Mouse (Mus musculus): ENCODE data around the gene Gmds.

The Gmds gene

DNA sequence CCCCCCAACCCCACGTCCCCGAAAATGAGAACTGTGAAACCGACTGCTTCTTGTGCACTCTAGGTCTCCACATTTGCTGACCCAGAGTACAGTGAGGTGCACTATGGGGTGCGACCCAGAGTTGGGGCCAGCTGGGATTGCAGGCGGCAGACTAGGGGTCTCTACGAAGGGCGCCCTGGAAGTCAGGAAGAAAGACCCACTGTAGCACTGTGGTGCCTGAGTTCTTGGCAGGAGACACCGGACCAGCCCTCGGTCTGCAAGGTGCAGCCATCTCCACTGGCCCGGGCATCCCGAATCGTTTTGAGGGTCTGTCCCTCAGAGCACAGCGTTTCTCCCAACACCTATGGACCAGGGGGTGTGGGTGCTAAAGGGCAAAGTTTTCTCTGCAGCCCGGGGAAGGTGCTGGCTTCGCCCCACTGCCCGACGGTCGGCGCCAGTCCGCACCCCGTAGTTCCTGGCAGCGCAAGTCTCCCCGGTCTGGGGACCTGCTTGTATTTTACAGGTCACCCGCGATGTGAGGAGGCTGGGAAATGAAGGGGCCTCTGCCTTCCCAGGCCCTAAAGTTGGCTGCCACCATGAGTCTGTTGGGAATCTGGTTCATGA lies 536.7 kb downstream of the Gmds start:
- in situ Hi-C loops (cut with MboI, MseI): loop anchor here in 1 of 2 experiments (5.0 kb wide), 1 partner anchor 155 kb away; no protein-coding TSS in a partner anchor

DNA sequence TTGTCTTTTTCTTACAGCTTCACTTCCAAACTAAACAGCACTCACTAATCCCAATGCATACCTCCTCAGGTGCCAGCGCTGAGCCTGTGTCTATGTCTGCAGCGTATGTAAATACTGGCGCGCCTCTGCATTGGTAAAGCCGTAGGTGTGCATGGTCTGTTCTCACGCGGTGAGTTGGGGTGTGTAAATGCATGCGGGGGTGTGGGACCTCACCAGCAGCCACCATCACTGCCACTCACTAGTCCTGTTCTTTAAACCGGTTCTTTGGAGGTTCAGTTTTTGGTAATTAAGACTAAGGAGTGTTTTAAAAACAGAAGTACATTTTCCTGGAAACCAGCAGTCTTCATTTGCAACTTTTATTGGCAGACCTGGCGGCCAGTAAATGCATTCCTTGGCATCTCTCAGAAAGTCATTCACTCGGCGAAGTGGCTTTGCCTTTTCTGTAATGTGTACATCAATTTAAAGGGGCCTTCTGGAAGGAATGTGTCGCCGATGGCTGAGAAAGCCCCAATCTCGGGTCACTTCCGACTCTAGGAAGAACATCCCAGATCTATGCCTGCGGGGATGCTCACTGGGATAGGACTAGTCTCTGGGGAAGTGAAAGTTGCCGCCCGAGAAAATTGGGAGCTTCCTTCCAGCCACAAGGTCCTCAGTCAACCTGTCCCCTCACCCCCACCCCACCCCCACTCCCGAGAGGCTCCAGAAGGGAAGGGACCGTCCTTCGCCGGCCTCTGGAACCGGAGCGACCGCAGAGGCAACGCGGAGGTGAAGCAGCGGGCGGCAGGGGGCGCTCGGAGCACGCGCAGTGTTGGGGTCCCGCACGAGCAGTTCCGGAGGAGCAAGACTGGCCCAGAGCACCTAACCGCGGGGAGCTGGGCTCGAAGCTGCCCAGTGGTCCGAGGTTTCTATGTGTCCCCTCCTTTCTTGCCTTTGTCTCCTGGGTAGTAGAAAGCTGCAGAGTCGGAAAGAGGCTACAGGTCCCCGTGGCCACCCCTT lies 537.7 kb downstream of the Gmds start:
- in situ Hi-C loops (cut with MboI, MseI): loop anchor here in 1 of 2 experiments (5.0 kb wide), 1 partner anchor 156 kb away; no protein-coding TSS in a partner anchor

DNA sequence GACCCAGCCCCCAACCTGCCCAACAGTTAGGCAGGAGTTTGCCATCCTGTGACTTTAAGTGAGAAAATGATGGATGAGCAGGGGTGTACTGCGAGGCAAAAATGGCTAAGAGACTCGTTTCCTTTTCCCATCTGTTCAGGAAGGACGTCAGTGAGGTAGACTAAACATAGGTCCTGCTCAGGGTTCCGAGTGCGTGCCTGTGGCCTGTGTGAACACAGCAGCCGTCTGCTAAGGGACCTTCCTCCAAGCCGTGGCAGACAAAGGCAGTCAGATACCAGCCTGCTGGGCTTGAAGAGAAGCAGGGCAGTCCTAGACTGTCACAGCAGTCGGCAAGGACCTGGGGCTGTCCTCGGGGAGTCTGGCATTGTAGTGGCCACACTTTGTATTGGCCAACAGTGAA lies 540.5 kb downstream of the Gmds start:
- in situ Hi-C loops (cut with MboI, MseI): loop anchor here (5.0 to 10.0 kb wide), 6 partner anchors 164 to 874 kb away; no protein-coding TSS in a partner anchor

DNA sequence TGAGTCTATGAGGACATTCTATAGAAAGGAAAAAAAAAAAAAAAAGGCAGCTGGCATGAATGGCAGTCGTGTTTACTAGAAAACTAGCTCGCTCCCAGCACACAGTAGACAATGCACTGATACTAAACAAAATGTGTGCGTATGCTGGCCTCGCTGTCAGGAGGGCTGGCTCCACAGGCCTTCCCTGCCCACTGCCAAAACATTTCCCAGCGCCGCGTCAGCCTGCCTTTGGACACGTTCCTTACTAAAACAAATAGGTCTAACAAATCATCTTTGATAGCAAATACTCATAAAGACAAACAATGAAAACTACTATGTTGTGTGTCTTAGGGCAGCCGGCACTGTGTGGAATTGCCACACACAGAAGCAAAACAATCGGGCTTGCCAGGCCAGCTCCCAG lies 541.2 kb downstream of the Gmds start:
- in situ Hi-C loops (cut with MboI, MseI): loop anchor here (5.0 to 10.0 kb wide), 6 partner anchors 165 to 875 kb away; no protein-coding TSS in a partner anchor

DNA sequence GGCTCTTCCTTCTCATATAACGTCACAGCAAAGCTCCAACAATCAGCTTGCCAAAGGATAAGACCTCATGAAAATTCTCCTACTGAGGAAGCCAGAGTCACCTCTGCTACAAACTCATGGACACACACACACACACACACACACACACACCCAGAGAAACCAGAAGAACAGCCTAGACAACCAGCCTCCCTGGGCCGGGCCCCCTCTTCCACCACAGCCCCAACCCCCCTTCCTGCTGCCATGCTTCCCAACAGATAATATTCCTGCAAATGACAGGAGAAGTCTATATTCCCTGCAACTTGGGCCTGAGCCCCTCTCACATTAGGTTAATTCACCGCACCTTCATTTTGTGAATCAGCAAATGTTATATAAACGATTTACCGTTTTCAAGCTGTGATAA lies 545.4 kb downstream of the Gmds start:
- in situ Hi-C loops (cut with MboI, MseI): loop anchor here in 1 of 2 experiments (5.0 to 10.0 kb wide), 3 partner anchors 332 to 889 kb away; no protein-coding TSS in a partner anchor

DNA sequence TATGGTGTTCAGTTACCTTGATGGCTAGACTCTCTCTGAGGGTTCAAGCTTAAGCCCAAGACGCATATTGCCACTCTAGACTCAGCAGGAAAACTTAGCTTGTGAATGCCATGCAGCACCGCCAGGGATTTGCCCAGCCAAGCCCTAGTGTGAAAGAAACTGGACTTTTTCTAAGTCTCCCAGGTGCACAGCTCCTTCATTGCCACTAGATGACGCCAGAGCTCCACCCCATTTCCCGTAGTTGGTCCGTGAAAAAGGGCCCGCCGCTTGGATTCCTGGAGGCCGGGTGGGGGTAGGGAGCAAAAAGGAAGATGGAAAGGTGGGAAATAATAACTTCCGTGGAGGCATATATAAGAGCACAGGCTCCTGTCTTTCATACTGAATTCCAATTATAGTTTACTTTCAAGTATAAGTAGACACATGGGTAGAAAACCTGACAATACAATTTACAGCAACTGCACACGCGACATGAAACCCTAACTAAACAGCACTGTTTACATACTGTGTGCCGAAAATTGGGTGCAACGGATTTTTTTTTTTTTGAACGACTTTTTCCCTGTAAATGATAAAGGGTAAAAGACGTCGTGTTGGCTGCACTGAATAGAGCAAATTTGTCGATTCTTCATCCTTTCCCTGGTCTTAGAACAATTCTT lies 545.9 kb downstream of the Gmds start:
- in situ Hi-C loops (cut with MboI, MseI): loop anchor here in 1 of 2 experiments (5.0 to 10.0 kb wide), 3 partner anchors 332 to 890 kb away; no protein-coding TSS in a partner anchor

DNA sequence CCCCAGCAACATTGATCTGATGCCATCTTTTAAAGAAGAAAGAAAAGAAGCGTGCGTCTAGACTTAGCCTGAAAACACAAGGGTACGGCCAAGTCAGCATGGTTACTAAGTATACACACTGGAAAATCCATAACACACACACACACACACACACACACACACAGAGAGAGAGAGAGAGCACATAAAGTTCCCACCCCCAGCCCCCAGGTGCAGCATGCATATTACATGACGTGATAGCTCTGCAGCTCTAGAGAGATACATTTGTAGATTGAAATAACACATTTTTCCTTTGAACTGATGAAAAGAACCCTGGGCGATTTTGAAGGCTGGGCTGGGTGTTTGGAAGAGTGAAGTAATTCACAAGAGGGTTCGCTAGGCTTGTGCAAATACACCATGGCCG lies 553.8 kb downstream of the Gmds start:
- in situ Hi-C loops (cut with MboI, MseI): no loop called here

DNA sequence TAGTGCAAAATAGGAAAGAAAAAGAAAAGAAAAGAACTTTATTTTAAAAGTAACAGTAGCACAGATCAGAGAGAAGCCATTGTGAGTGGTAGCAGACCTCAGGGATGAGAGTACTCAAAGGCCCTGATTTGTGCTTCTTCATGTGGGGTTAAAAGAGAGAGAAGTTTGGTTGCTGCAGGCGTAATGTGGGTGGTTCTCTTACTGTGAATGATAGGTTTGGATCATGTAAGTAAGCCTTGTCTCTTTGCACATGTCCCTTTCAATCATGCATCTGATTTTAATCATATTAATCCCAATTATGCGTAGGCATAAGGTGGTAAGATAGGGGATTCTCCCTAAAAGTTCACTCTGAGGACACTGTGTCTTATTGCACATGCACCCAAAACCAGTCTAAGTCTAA lies 556.5 kb downstream of the Gmds start:
- in situ Hi-C loops (cut with MboI, MseI): no loop called here

DNA sequence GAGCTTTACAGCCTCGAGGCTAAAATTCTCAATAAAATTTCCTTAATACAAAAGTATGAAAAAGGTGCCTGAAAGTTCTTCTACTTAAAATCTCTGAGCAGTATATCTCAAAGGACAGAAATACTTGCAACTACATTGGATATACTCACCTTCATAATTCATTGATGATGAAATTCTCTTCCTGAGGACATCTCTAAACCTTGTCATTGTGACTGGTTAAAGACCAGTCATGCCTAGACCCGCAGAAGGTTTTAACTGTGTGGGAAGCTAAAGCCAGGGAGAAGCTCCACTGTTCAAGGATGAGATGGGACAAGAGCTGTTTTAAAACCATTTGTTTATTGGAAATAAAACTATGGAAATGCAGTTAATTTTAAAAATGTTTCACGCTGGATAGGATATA lies 558.2 kb downstream of the Gmds start:
- in situ Hi-C loops (cut with MboI, MseI): no loop called here

DNA sequence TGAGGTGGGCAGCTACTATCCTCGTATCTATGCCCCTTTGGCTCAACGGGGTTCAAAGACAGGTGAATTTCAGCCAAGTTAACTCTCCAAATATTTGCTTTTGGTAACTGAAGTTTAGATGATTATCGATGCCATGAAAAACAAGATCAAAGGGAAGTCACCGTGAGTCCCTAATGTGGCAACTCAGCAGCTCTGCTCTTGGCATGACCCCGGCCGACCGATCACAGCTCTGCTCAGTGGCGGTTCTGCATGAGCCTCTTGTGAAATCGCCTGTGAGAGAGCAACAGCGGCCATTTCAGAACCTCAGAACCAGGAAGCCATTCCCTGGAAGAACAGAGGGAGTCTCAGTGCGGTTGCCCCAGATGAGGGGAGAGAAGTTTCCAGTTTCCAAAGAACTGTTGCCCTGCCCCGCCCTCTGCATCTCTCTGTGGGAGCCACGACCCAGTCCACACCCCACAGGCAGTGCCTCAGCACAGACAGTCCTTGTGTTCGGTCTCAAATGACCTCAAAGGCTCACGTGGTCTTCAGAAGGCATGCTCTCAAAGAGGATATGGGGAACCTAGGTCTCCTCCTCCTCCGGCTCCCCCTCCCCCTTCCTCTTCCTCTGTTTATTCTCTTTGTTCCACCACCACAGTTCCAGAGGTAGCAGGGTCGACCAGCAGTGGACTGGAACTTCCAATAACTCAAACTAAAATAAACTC lies 559.1 kb downstream of the Gmds start:
- in situ Hi-C loops (cut with MboI, MseI): no loop called here

DNA sequence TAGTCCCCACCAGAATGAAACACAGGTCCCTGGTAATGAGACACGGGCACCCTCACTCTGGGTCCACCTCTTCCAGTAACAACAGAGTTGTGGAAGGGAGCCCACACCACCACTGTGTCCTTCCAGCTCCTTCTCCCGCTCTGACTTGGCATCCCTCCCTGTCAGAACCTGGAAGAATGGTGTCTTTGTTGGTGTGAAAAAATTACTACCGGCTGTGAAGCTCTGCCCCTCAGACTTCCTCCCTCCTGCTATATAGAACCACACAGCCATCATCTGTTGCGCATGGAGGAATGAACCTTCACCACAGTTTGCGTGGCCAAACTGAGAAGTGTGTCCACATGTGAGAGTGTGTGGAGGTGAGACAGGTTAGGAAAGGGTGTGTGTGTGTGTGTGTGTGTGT lies 562.8 kb downstream of the Gmds start:
- in situ Hi-C loops (cut with MboI, MseI): no loop called here

DNA sequence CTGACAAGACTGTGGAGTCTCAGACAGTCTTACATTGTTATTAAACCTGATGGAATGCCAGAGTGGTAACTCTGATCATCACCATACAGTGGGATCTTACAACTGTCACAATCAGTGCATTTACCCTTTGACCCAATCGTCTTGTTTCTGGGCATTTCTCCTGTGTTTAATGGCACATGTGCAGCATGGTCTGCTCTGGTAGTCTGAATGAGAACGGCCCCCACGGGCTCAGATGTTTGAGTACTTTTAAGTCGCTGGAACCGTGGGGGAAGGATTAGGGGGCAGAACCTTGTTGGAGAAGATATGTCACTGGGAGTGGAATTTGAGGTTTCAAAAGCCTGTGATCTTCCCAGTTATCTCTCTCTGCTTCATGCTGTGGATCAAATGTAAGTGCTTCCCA lies 565.7 kb downstream of the Gmds start:
- in situ Hi-C loops (cut with MboI, MseI): no loop called here

Measured in T-helper 17 cell (primary cell).